Mouse (Mus musculus) liver, embryonic 18 days (tissue): ENCODE measurements around the gene Cd47. TPM values are rescaled to one million over a fixed set of nuclear protein-coding genes. Genes with fewer than 3 reads are reported as not detected.

Source experiments
- polyA plus RNA-seq: library from polyadenylated mRNA; depleted of rRNA; stranded (reverse); fragments of >200 nt; gene quantifications from 2 replicates; pipeline ENCODE4 v1.2.3, GENCODE M21; 2012; rRNA removed

Gene Cd47
- 78.1 and 79.3 TPM in 2 replicates for polyA plus RNA-seq

DNA sequence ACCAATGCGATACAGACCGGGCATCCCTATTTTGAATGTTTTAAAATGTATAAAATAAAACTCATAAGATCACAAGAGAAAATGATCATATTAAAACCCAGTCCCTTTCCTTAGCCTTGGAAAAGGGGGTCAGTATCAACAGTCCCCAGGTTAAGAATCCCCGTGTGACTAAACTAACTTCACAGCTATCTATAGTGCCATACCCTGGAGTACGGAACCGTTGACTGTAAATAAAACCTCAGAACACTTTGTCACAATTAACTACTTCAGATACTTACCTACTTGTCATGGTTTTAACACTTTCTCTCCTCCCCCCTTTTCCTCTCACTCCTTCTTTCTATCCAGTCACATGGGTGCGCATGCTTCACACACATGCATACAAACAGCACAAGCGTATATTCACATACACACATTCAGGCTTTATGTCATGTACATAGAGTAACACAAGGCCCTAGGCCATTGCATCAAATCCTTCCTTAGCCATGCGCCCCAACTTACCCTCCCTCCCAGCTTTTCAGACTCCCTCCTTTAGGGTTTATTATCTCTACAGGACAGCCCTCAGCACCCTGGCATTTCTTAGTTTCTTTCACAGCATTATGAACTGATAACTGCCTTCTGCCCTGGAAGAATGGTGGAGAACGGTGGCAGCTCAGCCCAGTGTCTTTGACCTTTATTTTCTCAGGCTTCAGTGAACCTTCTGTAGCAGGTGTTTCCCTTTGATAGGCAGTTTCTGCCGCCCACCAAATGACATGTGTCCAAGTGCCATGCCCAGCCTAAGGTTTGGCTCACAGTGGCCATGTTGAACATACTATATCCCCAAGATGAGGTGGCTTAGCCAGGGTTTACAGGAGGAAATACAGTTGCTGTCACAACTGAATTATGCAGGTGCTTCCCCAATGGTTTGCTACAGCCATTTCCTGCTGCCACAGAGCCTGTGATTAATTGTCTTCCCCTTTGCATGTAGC is at the start of gene Cd47:
Gene Cd47 (plus strand): TSS at position 937 of the 965 bp plus-strand sequence.

Other genes starting within 250 kb of the Cd47 start
- gene Ift57, start 101.3 kb upstream of the Cd47 start, polyA plus RNA-seq, result 2.4 and 2.6 TPM in 2 replicates